Mouse (Mus musculus) ES-Bruce4 (cell line): ENCODE measurements around the gene Gdf7. TPM values are rescaled to one million over a fixed set of nuclear protein-coding genes. Genes with fewer than 3 reads are reported as not detected.
A peak's percentile ranks its signal among the peaks of the same experiment; 100 is the strongest.

Source experiments
- H3K27ac ChIP-seq: 2 replicates; pipeline ENCODE4 v1.5.1; 2012; ENCODE audit warnings: low read length, inconsistent platforms; ENCODE audit not compliant: insufficient read depth
- H3K27me3 ChIP-seq: 2 replicates; pipeline ENCODE4 v1.6.1; 2012; ENCODE audit warnings: mild to moderate bottlenecking, low read length, inconsistent platforms; ENCODE audit not compliant: control insufficient read depth, poor library complexity, insufficient read depth, severe bottlenecking
- H3K36me3 ChIP-seq: 2 replicates; pipeline ENCODE4 v1.6.1; 2012; ENCODE audit warnings: inconsistent platforms, mild to moderate bottlenecking, low read length, moderate library complexity; ENCODE audit not compliant: control insufficient read depth, poor library complexity, insufficient read depth, severe bottlenecking
- H3K4me1 ChIP-seq: one replicate; pipeline ENCODE4 v1.8.1; 2011; ENCODE audit warnings: low read length; ENCODE audit not compliant: control insufficient read depth, insufficient read depth
- H3K4me3 ChIP-seq: 2 replicates; pipeline ENCODE4 v1.5.1; 2011; ENCODE audit warnings: low read depth, mild to moderate bottlenecking, low read length
- H3K9ac ChIP-seq: 2 replicates; pipeline ENCODE4 v1.6.1; 2012; ENCODE audit warnings: low read depth, mild to moderate bottlenecking, inconsistent platforms; ENCODE audit not compliant: poor library complexity, severe bottlenecking
- H3K9me3 ChIP-seq: replicated peaks from 2 replicates; pipeline ENCODE4 v1.6.1; 2012; ENCODE audit warnings: mild to moderate bottlenecking, low read length, inconsistent platforms; ENCODE audit not compliant: control insufficient read depth, poor library complexity, insufficient read depth, severe bottlenecking
- CTCF ChIP-seq: IDR thresholded peaks from one replicate; pipeline ENCODE4 v1.8.1; 2011; ENCODE audit warnings: low read depth, low read length
- EP300 ChIP-seq: IDR thresholded peaks from 2 replicates; pipeline ENCODE4 v1.6.1; 2011; ENCODE audit warnings: low read depth, low read length; ENCODE audit not compliant: insufficient read depth
- POLR2A ChIP-seq: IDR thresholded peaks from one replicate; pipeline ENCODE4 v1.8.1; 2011; ENCODE audit warnings: low read length; ENCODE audit not compliant: insufficient read depth
- polyA plus RNA-seq: library from polyadenylated mRNA; stranded (reverse); fragments of >200 nt; gene quantifications from 2 replicates; pipeline ENCODE4 v1.2.4, GENCODE M21; 2011; ENCODE audit warnings: low read depth; ENCODE audit not compliant: missing spikeins, insufficient read depth, insufficient read length

Gdf7 gene
- polyA plus RNA-seq, 1 experiment = not detected

DNA sequence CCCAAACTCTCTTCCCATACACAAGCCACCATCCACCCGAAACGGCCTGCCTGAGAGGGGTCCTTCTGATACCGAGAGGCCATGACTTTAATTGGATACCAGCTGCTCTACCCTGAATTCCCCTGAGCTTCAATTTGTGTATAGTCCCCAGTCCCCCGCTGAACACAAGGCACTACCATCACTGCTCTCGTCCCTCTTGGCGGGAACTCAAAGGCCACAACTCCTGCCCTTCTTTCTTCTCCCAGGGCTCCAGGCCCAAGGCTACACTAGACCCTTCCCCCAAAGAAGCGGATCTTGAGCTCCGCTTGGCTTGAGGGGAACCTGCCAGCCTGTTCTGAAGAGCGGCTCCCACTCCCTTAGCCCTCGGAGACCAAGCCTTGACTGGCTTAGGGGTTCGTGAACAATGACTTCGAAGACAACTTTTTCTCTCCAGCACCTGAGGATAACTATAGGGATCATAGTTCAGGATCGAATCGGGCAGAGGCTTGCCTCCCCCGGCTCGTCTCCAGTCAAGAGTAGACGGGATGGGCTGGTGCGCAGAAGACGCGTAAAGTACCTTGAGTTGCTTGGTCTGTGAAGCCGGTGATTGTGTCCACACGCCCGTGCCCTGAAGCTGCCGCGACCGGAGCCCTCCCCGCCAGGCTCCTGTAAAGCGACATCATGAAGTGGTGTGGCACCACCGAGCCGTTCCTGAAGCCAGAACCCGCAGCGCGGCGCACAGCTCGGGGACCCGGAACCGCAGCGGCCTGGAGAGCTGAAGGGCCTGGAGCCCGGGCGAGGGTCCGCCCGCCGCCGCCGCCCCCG is 541 bp downstream of the Gdf7 start:
- Histone ChIP-seq H3K4me3 (peak overlapping the region; percentile 53), H3K36me3 (no peaks in the 10 kb centered on the region), H3K27ac (no peak overlapping the region), H3K9ac (peak overlapping the region; percentile 68), H3K27me3 (peaks cover 31% of the 10 kb centered on the region), H3K4me1 (peaks cover 2% of the 10 kb centered on the region), H3K9me3 (peaks cover 14% of the 10 kb centered on the region)
- TF ChIP-seq CTCF = no peak
- TF ChIP-seq POLR2A = no peak
- TF ChIP-seq EP300 = no peak

DNA sequence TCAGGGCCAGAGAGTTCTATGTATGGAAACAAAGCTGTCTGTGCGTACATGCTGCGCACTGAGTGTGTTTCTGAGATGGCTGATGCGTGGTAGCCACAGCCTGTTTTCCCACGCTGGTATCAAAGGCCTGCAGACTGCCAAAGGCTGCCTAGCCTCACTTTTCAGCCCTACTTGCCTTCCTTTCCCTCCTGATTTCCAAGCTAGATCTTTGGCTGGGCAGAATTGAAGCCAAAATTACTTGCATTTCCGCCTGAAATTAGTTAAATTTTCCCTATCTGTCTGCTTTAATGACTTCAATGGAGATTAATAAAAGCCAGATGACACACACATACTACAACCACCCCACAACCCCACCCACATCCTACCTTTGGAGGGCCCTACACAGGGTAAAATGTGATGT is 1.2 kb downstream of the Gdf7 start:
- Histone ChIP-seq H3K27me3 (peaks cover 31% of the 10 kb centered on the region), H3K4me3 (no peak overlapping the region), H3K9me3 (peaks cover 14% of the 10 kb centered on the region), H3K27ac (no peak overlapping the region), H3K4me1 (peaks cover 2% of the 10 kb centered on the region), H3K36me3 (no peaks in the 10 kb centered on the region), H3K9ac (no peak overlapping the region)
- no peak for TF ChIP-seq CTCF
- no peak for TF ChIP-seq EP300
- no peak for TF ChIP-seq POLR2A

DNA sequence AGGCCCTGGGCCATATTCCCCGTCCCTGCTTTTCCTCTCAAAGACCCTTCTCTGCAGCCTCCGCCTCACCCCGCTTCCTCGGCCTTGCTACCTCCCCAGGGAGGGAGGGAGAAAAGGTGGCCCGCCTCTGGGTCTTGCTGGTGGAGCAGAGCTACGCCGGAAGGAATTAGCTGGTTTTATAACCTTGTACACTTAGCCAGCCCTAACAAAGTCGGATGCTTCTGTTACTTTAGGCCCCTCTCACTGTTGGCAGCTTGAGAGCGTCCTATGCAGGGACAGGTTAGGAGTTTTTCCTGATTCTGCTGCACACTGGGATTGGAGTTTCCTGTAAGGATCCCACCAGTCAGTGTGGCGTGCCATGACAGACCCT is 1.7 kb downstream of the Gdf7 start:
- no peaks in the 10 kb centered on the region for H3K4me1 ChIP-seq
- H3K4me3 ChIP-seq = no peak overlapping the region
- no peak overlapping the region for H3K27ac ChIP-seq
- H3K27me3 ChIP-seq = peaks cover 31% of the 10 kb centered on the region
- no peak overlapping the region for H3K9ac ChIP-seq
- TF ChIP-seq EP300 (no peak), CTCF (no peak), POLR2A (no peak)
- H3K36me3 ChIP-seq = no peaks in the 10 kb centered on the region
- H3K9me3 ChIP-seq = peaks cover 14% of the 10 kb centered on the region

DNA sequence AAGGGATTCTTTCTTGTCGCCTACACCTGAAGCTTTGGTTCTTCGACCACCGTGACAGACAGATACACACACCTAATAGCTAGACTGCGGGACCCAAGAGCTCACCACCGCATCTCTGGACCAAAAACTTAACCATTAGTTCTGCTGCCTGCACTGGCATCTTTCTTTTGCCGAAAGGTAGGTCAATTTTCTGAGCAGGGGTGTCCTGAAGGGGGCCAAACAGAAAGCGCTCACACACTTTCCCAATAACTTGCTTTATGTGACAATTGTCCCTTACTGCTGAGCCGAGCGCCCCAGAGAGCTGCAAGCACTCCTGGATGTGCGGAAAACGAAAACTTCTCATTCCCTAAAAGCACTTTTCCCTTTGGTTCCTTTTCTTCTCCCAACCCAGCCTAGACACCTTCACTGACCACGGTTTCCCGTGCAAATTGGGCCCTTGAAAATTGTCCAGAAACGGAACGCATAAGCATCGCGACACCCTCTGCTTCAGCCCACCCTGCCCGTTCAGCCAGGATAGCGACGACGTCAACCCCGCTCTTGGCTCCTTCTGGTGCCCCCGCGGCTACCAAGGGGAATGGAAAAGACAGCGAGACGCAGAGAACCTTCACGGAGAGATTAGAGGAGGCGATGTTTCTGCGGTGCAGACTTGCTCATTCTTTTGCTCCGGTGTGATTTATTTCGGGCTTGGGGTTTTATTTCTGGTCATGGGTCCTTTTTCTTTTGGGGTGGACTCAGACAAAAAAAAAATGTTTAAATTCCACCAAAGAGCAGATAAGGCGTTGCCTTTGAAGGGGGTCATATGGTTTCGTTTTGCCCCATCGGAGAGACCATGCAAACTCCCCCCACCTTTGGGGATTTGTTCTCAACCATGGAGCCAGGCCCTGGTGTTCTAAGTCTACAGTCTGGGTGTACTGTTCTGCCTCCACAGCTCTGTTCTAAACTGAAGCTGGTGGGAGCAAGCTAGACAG is 2.3 kb downstream of the Gdf7 start:
- TF ChIP-seq CTCF (no peak), POLR2A (no peak), EP300 (no peak)
- peaks cover 14% of the 10 kb centered on the region for H3K9me3 ChIP-seq
- H3K4me1 ChIP-seq = no peaks in the 10 kb centered on the region
- peaks cover 31% of the 10 kb centered on the region for H3K27me3 ChIP-seq
- H3K36me3 ChIP-seq = no peaks in the 10 kb centered on the region
- no peak overlapping the region for H3K9ac ChIP-seq
- H3K27ac ChIP-seq = no peak overlapping the region
- H3K4me3 ChIP-seq = no peak overlapping the region

- H3K27me3 ChIP-seq = peaks cover 31% of the 10 kb centered on the region
- peaks cover 14% of the 10 kb centered on the region for H3K9me3 ChIP-seq
- no peaks in the 10 kb centered on the region for H3K36me3 ChIP-seq
- no peak for TF ChIP-seq POLR2A
- TF ChIP-seq CTCF = no peak
- TF ChIP-seq EP300 = no peak
- no peak overlapping the region for H3K27ac ChIP-seq
- no peaks in the 10 kb centered on the region for H3K4me1 ChIP-seq
- peak overlapping the region; percentile 47 for H3K9ac ChIP-seq
- H3K4me3 ChIP-seq = peak overlapping the region; percentile 60
Observed at GRCm38 (mm10) chr12:8298361-8299142, 3.2 kb downstream of the Gdf7 start.
